Mouse (Mus musculus): ENCODE measurements around the gene Gm4869.

The Gm4869 gene

GRCm38 (mm10) chr5:140526754-140527153 lies 81.3 kb downstream of the Gm4869 start:
- no peak for DNase-seq (ENCODE audit: low spot score)

- no peak for DNase-seq (ENCODE audit: low spot score)
These were observed 92.8 kb downstream of the Gm4869 start for GRCm38 (mm10) chr5:140538111-140538683.

- peak; percentile 84 for DNase-seq (ENCODE audit: low spot score)
These were observed 94.7 kb downstream of the Gm4869 start for GRCm38 (mm10) chr5:140540106-140540505.

- no peak for DNase-seq (ENCODE audit: low spot score)
These were observed 97.5 kb downstream of the Gm4869 start for GRCm38 (mm10) chr5:140542811-140543575.
